Mouse (Mus musculus): ENCODE results near the gene Tmem138. TPM values are rescaled to one million over a fixed set of nuclear protein-coding genes. Genes with fewer than 3 reads are reported as not detected.
"Not testable (repeated sequence)": the region's sequence is repeated elsewhere in the genome, so short reads cannot be mapped to it uniquely, and the experiment has no call there.

Tmem138 gene
- polyA plus RNA-seq, 1 experiment, result 13.0 TPM

GRCm38 (mm10) chr19:10564278-10564677 is 12.9 kb downstream of the Tmem138 start:
- H3K4me1 ChIP-seq (ENCODE audit: control insufficient read depth, insufficient read depth, low read length), result no peaks in the 10 kb centered on the region; the same call in 1 of the 2 replicates
- no peaks in the 10 kb centered on the region; the same call in 1 of the 2 replicates for H3K27me3 ChIP-seq (ENCODE audit: control insufficient read depth, insufficient read depth, low read length)
- no peak overlapping the region for H3K27ac ChIP-seq (ENCODE audit: insufficient read depth, low read length)
- 80% methylated on average over 6 of the region's 6 CpGs for WGBS
- H3K4me3 ChIP-seq (replicated peaks; ENCODE audit: insufficient read depth, low read depth, low read length), result no peak overlapping the region
- DNase-seq, result no peak
- TF ChIP-seq POLR2A (IDR thresholded peaks at IDR 0.05; ENCODE audit: borderline replicate concordance, insufficient read depth, low read length) (no peak), CTCF (IDR thresholded peaks at IDR 0.05; ENCODE audit: borderline replicate concordance, insufficient read depth, low read depth, low read length) (no peak)

GRCm38 (mm10) chr19:10562351-10562750 is 14.8 kb downstream of the Tmem138 start:
- Histone ChIP-seq H3K27ac (ENCODE audit: insufficient read depth, low read length) (no peak overlapping the region), H3K4me3 (replicated peaks; ENCODE audit: insufficient read depth, low read depth, low read length) (no peak overlapping the region), H3K4me1 (ENCODE audit: control insufficient read depth, insufficient read depth, low read length) (no peaks in the 10 kb centered on the region; the same call in 1 of the 2 replicates), H3K27me3 (ENCODE audit: control insufficient read depth, insufficient read depth, low read length) (no peaks in the 10 kb centered on the region; the same call in 1 of the 2 replicates)
- no peak for TF ChIP-seq POLR2A (IDR thresholded peaks at IDR 0.05; ENCODE audit: borderline replicate concordance, insufficient read depth, low read length)
- no peak for TF ChIP-seq CTCF (IDR thresholded peaks at IDR 0.05; ENCODE audit: borderline replicate concordance, insufficient read depth, low read depth, low read length)
- DNase-seq, result no peak
- 64% methylated on average over 5 of the region's 5 CpGs for WGBS

GRCm38 (mm10) chr19:10561558-10562314 is 15.4 kb downstream of the Tmem138 start:
- Histone ChIP-seq H3K27ac (ENCODE audit: insufficient read depth, low read length) (no peak overlapping the region), H3K27me3 (ENCODE audit: control insufficient read depth, insufficient read depth, low read length) (no peaks in the 10 kb centered on the region; the same call in 1 of the 2 replicates), H3K4me1 (ENCODE audit: control insufficient read depth, insufficient read depth, low read length) (no peaks in the 10 kb centered on the region; the same call in 1 of the 2 replicates), H3K4me3 (replicated peaks; ENCODE audit: insufficient read depth, low read depth, low read length) (no peak overlapping the region)
- TF ChIP-seq CTCF (IDR thresholded peaks at IDR 0.05; ENCODE audit: borderline replicate concordance, insufficient read depth, low read depth, low read length) (no peak), POLR2A (IDR thresholded peaks at IDR 0.05; ENCODE audit: borderline replicate concordance, insufficient read depth, low read length) (no peak)
- no peak for DNase-seq
- WGBS, result 67% methylated on average over 6 of the region's 6 CpGs

GRCm38 (mm10) chr19:10560108-10560507 is 17.1 kb downstream of the Tmem138 start:
- Histone ChIP-seq H3K4me1 (ENCODE audit: control insufficient read depth, insufficient read depth, low read length) (no peaks in the 10 kb centered on the region; the same call in 1 of the 2 replicates), H3K27ac (ENCODE audit: insufficient read depth, low read length) (no peak overlapping the region), H3K27me3 (ENCODE audit: control insufficient read depth, insufficient read depth, low read length) (no peaks in the 10 kb centered on the region; the same call in 1 of the 2 replicates), H3K4me3 (replicated peaks; ENCODE audit: insufficient read depth, low read depth, low read length) (no peak overlapping the region)
- no peak for TF ChIP-seq POLR2A (IDR thresholded peaks at IDR 0.05; ENCODE audit: borderline replicate concordance, insufficient read depth, low read length)
- no peak for TF ChIP-seq CTCF (IDR thresholded peaks at IDR 0.05; ENCODE audit: borderline replicate concordance, insufficient read depth, low read depth, low read length)
- DNase-seq, result no peak
- WGBS, result 28% methylated on average over 5 of the region's 5 CpGs

GRCm38 (mm10) chr19:10557837-10558375 is 19.3 kb downstream of the Tmem138 start:
- not testable (repeated sequence) for DNase-seq; H3K4me3 ChIP-seq (replicated peaks; ENCODE audit: insufficient read depth, low read depth, low read length); H3K4me1 ChIP-seq (ENCODE audit: control insufficient read depth, insufficient read depth, low read length); H3K27me3 ChIP-seq (ENCODE audit: control insufficient read depth, insufficient read depth, low read length); H3K27ac ChIP-seq (ENCODE audit: insufficient read depth, low read length)
- 60% methylated on average over 4 of the region's 4 CpGs for WGBS

- TF ChIP-seq CTCF (IDR thresholded peaks at IDR 0.05; ENCODE audit: borderline replicate concordance, insufficient read depth, low read depth, low read length), result no peak
- no peak for TF ChIP-seq POLR2A (IDR thresholded peaks at IDR 0.05; ENCODE audit: borderline replicate concordance, insufficient read depth, low read length)
- H3K27ac ChIP-seq (ENCODE audit: insufficient read depth, low read length), result no peak overlapping the region
- no peak overlapping the region for H3K4me3 ChIP-seq (replicated peaks; ENCODE audit: insufficient read depth, low read depth, low read length)
- H3K4me1 ChIP-seq (ENCODE audit: control insufficient read depth, insufficient read depth, low read length), result no peaks in the 10 kb centered on the region
- 75% methylated on average over 2 of the region's 2 CpGs for WGBS
- no peaks in the 10 kb centered on the region for H3K27me3 ChIP-seq (ENCODE audit: control insufficient read depth, insufficient read depth, low read length)
- no peak for DNase-seq
Measured at GRCm38 (mm10) chr19:10557430-10557829, 19.7 kb downstream of the Tmem138 start.

- no peak for DNase-seq
- WGBS, result 70% methylated on average over 2 of the region's 2 CpGs
- Histone ChIP-seq H3K27me3 (ENCODE audit: control insufficient read depth, insufficient read depth, low read length) (no peaks in the 10 kb centered on the region), H3K4me3 (replicated peaks; ENCODE audit: insufficient read depth, low read depth, low read length) (no peak overlapping the region), H3K4me1 (ENCODE audit: control insufficient read depth, insufficient read depth, low read length) (no peaks in the 10 kb centered on the region), H3K27ac (ENCODE audit: insufficient read depth, low read length) (no peak overlapping the region)
- TF ChIP-seq POLR2A (IDR thresholded peaks at IDR 0.05; ENCODE audit: borderline replicate concordance, insufficient read depth, low read length), result no peak
- no peak for TF ChIP-seq CTCF (IDR thresholded peaks at IDR 0.05; ENCODE audit: borderline replicate concordance, insufficient read depth, low read depth, low read length)
Measured at GRCm38 (mm10) chr19:10557001-10557400, 20.2 kb downstream of the Tmem138 start.

Data from cerebellum, adult 2 months (tissue).